Mouse (Mus musculus): Measurements from ENCODE around the gene Tmprss7. TPM values are rescaled to one million over a fixed set of nuclear protein-coding genes. Genes with fewer than 3 reads are reported as not detected.

Gene Tmprss7
- polyA plus RNA-seq, 1 experiment from 2014 or later, result 0.11 TPM

DNA sequence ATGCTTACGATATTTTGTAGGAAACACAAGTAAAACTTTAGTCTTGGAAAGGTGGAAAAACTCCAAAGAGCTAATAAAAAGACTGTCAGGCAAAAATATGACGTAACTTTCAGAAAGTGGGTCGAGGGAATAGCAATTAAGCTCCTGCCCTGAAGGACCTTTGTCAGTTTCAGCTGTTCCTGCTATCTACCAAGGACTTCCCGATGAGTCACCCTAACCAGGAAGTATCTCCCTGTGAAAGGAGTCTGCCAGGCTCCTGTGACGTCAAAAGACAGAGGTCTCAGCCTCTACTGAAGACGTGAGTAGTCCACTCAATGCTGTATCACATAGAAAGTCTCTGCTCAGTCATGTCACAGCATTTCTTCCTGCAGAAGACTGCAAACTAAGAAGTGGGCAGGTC, 49.1 kb downstream of the Tmprss7 start:
- Histone ChIP-seq H3K27me3 (ENCODE audit: insufficient read depth, low read length) (no peaks in the 10 kb centered on the region), H3K9ac (no peak overlapping the region), H3K27ac (ENCODE audit: low read depth) (no peak overlapping the region), H3K9me3 (ENCODE audit: low read depth, low read length) (no peaks in the 10 kb centered on the region), H3K36me3 (ENCODE audit: insufficient read depth) (no peaks in the 10 kb centered on the region), H3K4me2 (no peak overlapping the region), H3K4me1 (ENCODE audit: insufficient read depth) (no peaks in the 10 kb centered on the region), H3K4me3 (ENCODE audit: low read depth, low read length) (no peak overlapping the region)
- ATAC-seq (ENCODE audit: insufficient read depth) (no peak), DNase-seq (no peak)
- WGBS, result 55% methylated on average over 6 of the region's 6 CpGs
- TF ChIP-seq CTCF (IDR thresholded peaks at IDR 0.05; ENCODE audit: low read depth), result no peak

DNA sequence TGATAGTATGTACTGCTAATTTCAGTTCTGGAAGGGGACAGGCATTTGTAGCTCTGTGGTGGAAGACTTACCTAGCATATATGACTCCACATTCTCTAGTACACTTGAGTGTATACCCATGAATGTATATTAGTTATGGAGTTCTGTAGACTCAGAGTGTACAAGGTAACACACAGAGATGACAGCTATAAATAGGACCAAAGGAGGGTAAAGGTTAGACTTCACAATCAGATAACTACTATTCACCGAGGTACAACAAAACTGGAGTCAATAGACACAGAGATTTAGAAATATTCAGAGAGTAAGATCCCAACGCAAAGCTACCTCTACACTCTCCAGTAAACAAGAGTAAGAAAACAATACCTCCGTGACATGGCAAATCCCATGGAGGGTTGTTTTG, 49.5 kb downstream of the Tmprss7 start:
- H3K9me3 ChIP-seq (ENCODE audit: low read depth, low read length), result no peaks in the 10 kb centered on the region
- DNase-seq, result no peak
- no peak overlapping the region for H3K4me3 ChIP-seq (ENCODE audit: low read depth, low read length)
- H3K9ac ChIP-seq, result no peak overlapping the region
- H3K4me2 ChIP-seq, result no peak overlapping the region
- 86% methylated on average over 3 of the region's 3 CpGs for WGBS
- H3K27me3 ChIP-seq (ENCODE audit: insufficient read depth, low read length), result no peaks in the 10 kb centered on the region
- no peaks in the 10 kb centered on the region for H3K36me3 ChIP-seq (ENCODE audit: insufficient read depth)
- H3K4me1 ChIP-seq (ENCODE audit: insufficient read depth), result no peaks in the 10 kb centered on the region
- no peak for ATAC-seq (ENCODE audit: insufficient read depth)
- no peak for TF ChIP-seq CTCF (IDR thresholded peaks at IDR 0.05; ENCODE audit: low read depth)
- no peak overlapping the region for H3K27ac ChIP-seq (ENCODE audit: low read depth)

DNA sequence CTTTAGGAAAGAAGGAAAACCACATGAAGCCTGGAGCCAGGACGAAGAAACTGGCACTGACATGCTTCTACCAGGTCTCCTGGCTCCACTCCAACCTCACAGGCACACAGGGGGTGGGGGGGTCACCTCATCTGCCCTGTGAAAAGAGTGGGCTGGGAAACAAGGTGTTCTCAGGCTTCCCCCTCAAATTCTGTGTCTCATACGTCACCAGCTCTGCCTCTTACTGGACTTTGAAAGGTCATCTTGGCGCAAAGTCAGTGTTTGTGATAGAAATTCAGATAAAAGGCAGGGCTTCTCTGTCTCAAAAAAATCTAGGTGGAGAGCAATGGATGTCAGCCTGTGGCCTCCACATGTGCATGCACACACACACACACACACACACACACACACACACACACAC, 52.2 kb downstream of the Tmprss7 start:
- ATAC-seq (ENCODE audit: insufficient read depth), result no peak

DNA sequence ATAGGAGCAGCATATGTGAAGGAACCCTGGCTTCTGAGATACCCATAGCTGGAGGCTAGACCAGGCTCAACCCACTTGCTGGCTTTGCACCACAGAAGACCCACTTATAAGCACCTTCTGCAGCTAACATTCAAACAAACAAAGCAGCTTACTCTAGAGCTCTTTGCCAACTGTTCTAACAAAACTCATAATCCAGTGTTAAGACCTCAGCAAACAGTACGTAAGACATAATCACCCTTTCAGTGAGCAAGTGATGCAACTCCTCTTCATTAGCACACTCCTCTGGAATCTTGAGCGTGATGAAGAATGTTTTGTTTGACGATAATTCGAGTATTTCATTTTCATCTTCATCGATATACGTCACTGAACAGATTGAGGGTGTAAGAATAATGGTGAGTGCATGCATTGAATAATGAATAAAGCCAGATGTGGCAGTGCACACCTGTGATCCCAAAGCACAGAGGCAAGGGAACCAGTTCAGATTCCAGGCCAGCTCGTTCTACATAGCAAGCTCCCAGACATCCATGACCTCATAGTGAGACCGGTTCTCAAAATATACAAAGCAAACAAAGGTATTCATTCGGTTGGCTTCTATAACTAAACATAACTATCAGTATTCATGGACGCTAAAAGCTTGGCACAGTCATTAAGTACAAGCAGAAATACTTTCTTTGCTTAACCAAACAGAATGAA, 53.2 kb downstream of the Tmprss7 start:
- TF ChIP-seq CTCF (IDR thresholded peaks at IDR 0.05; ENCODE audit: low read depth), result no peak
- DNase-seq (peak; percentile 44), ATAC-seq (ENCODE audit: insufficient read depth) (peak; percentile 64)
- no peaks in the 10 kb centered on the region for H3K4me1 ChIP-seq (ENCODE audit: insufficient read depth)
- WGBS, result 48% methylated on average over 10 of the region's 10 CpGs
- no peak overlapping the region for H3K4me2 ChIP-seq
- H3K36me3 ChIP-seq (ENCODE audit: insufficient read depth), result no peaks in the 10 kb centered on the region
- H3K4me3 ChIP-seq (ENCODE audit: low read depth, low read length), result no peak overlapping the region
- H3K27ac ChIP-seq (ENCODE audit: low read depth), result no peak overlapping the region
- no peaks in the 10 kb centered on the region for H3K27me3 ChIP-seq (ENCODE audit: insufficient read depth, low read length)
- no peaks in the 10 kb centered on the region for H3K9me3 ChIP-seq (ENCODE audit: low read depth, low read length)
- no peak overlapping the region for H3K9ac ChIP-seq

More for the DNA sequence above, 52.2 kb downstream of the Tmprss7 start:
- 48% methylated on average over 3 of the region's 3 CpGs for WGBS
- TF ChIP-seq CTCF (IDR thresholded peaks at IDR 0.05; ENCODE audit: low read depth), result no peak
- H3K36me3 ChIP-seq (ENCODE audit: insufficient read depth), result no peaks in the 10 kb centered on the region
- no peak for DNase-seq
- H3K27ac ChIP-seq (ENCODE audit: low read depth), result 0 out of 2 replicates have a peak overlapping the region, but pooled peaks have one; percentile 21
- H3K4me1 ChIP-seq (ENCODE audit: insufficient read depth), result no peaks in the 10 kb centered on the region
- H3K27me3 ChIP-seq (ENCODE audit: insufficient read depth, low read length), result no peaks in the 10 kb centered on the region
- no peaks in the 10 kb centered on the region for H3K9me3 ChIP-seq (ENCODE audit: low read depth, low read length)
- no peak overlapping the region for H3K4me2 ChIP-seq
- no peak overlapping the region for H3K4me3 ChIP-seq (ENCODE audit: low read depth, low read length)
- no peak overlapping the region for H3K9ac ChIP-seq

DNA sequence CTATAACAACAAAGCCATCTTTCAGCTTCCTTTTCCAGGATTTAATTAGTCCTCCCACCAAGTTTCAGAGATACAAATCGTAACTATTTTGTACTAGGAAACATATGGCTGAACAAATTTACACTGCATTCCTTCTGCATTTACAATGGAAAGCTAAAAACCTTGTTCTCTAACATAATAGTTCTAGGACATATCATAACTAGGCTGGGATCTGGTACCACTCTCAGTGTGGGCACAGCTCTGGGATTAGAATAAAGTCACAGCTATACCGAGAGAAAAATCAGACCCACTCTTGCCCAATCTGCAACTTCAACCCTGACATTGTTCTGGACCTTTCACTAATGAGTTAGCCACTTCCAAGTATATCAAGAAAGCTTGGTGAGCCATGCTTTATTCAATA, 57.6 kb downstream of the Tmprss7 start:
- no peak for TF ChIP-seq CTCF (IDR thresholded peaks at IDR 0.05; ENCODE audit: low read depth)
- DNase-seq (no peak), ATAC-seq (ENCODE audit: insufficient read depth) (no peak)
- H3K36me3 ChIP-seq (ENCODE audit: insufficient read depth), result no peaks in the 10 kb centered on the region
- H3K27me3 ChIP-seq (ENCODE audit: insufficient read depth, low read length), result no peaks in the 10 kb centered on the region
- no peak overlapping the region for H3K4me2 ChIP-seq
- no peaks in the 10 kb centered on the region for H3K4me1 ChIP-seq (ENCODE audit: insufficient read depth)
- WGBS, result 77% methylated on average over 2 of the region's 2 CpGs
- H3K4me3 ChIP-seq (ENCODE audit: low read depth, low read length), result no peak overlapping the region
- H3K27ac ChIP-seq (ENCODE audit: low read depth), result no peak overlapping the region
- H3K9ac ChIP-seq, result no peak overlapping the region
- H3K9me3 ChIP-seq (ENCODE audit: low read depth, low read length), result no peaks in the 10 kb centered on the region

DNA sequence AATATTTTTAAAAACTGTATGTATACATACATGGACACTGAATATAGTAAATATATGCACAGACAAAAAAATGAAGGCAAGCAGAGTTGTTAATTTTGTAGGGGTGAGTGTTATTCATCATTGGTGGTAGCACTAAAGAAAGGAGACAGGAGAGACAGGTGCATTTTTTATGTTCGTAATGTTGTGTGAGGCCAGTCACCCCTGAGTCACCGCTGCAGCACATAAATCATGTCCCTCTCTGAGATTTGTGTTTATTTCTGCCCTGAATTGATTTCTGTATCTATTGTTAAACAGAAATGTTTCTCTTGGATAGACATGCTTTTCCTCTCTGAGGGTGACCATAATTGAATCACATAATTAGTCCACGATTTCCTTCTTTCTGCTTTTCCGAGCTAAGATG, 61.0 kb downstream of the Tmprss7 start:
- H3K27ac ChIP-seq (ENCODE audit: low read depth), result no peak overlapping the region
- TF ChIP-seq CTCF (IDR thresholded peaks at IDR 0.05; ENCODE audit: low read depth), result no peak
- no peak overlapping the region for H3K9ac ChIP-seq
- DNase-seq (no peak), ATAC-seq (ENCODE audit: insufficient read depth) (no peak)
- H3K4me3 ChIP-seq (ENCODE audit: low read depth, low read length), result no peak overlapping the region
- no peaks in the 10 kb centered on the region for H3K27me3 ChIP-seq (ENCODE audit: insufficient read depth, low read length)
- no peak overlapping the region for H3K4me2 ChIP-seq
- WGBS, result 66% methylated on average over 4 of the region's 4 CpGs
- H3K36me3 ChIP-seq (ENCODE audit: insufficient read depth), result no peaks in the 10 kb centered on the region
- H3K9me3 ChIP-seq (ENCODE audit: low read depth, low read length), result no peaks in the 10 kb centered on the region
- no peaks in the 10 kb centered on the region for H3K4me1 ChIP-seq (ENCODE audit: insufficient read depth)

DNA sequence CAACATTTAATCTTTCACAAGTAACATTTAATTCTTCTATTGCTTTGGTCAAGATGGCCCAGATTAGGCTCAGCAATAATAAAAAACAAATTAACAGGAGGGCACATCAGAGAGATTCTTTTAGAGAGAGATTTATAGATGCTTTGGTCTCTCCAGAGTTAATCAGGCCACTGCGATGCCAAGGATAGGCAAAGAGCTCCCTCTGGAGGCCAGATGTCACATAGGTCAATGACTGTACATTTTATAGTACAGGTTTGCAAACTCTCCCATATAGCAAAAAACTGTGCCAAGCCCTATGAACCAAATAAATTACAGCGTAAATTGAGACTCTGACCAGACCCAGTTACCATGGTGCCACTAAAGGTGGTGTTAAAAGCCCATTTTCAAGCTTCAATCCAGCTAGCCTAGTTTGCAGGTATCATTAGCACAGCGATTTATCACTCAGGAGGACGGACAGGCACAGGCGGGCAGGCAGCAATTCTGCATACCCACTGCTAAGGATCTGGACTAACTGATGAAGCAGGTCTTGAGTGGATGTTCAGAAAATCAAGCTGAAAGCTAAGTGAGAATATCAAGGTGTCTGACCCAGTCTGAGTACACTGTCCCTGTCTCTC, 63.0 kb downstream of the Tmprss7 start:
- peak; percentile 77 for ATAC-seq (ENCODE audit: insufficient read depth)
- Histone ChIP-seq H3K4me1 (ENCODE audit: insufficient read depth) (no peaks in the 10 kb centered on the region), H3K9ac (no peak overlapping the region), H3K4me2 (no peak overlapping the region), H3K4me3 (ENCODE audit: low read depth, low read length) (no peak overlapping the region), H3K27me3 (ENCODE audit: insufficient read depth, low read length) (no peaks in the 10 kb centered on the region), H3K36me3 (ENCODE audit: insufficient read depth) (no peaks in the 10 kb centered on the region), H3K27ac (ENCODE audit: low read depth) (no peak overlapping the region), H3K9me3 (ENCODE audit: low read depth, low read length) (no peaks in the 10 kb centered on the region)
- peak; percentile 91 for DNase-seq
- WGBS, result 48% methylated on average over 5 of the region's 5 CpGs
- TF ChIP-seq CTCF (IDR thresholded peaks at IDR 0.05; ENCODE audit: low read depth), result peak; percentile 85
